Mouse (Mus musculus) megakaryocyte progenitor cell, adult 5-6 weeks (primary cell): Measurements from ENCODE around the gene Mast1. TPM values are rescaled to one million over a fixed set of nuclear protein-coding genes. Genes with fewer than 3 reads are reported as not detected.

Experiments used
- ATAC-seq: replicated peaks from 2 replicates; pipeline ENCODE4 v1.8.0; 2016; ENCODE audit warnings: mild to moderate bottlenecking, moderate TSS enrichment, inconsistent platforms; ENCODE audit not compliant: poor library complexity
- total RNA-seq, 2 experiments: library from RNA; stranded (forward) in 1 of 2; stranded (reverse) in 1 of 2; fragments of 157-497, 149-512 nt in 1 of 2; fragments of 200-1000 nt in 1 of 2; gene quantifications; 2 replicates each; pipeline versions ENCODE4 v1.2.3 to v1.2.4; 2015 to 2017

Mast1 gene
- not detected in 2 replicates for total RNA-seq (2015)
- 0.03 TPM in 1 of 2 replicates, not detected in the other for total RNA-seq (2017)

DNA sequence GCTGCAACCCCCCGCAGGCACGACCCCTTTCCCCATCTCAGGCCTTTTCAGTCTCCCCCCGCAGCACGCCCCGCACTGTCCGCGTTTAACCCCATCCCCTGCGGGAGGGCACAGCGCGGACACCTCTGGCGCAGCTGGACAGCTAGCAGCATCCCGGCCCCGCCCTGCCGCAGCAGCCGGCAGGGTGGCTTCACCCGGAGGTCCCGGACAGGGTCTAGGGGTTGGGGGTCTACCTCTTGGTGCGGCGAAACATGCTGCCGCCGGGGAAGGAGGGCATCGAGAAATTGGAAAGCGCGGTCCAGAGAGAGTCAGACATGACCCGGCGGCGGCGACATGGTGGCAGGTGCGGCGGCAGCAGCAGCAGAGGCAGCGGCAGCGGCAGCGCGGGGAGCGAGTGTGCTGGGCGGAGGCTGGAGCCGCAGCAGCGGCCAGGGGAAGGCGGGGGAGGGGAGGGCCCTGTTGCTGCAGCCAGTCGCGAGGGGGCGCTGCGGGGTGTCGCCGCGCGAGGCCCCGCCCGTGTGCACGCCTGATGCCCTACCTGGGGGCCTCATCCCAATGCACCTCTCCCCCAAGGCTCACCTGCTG lies at the start of gene Mast1:
TSS of gene Mast1 (minus strand) at position 398 of the 585 bp plus-strand sequence.
- peak; percentile 87 for ATAC-seq

DNA sequence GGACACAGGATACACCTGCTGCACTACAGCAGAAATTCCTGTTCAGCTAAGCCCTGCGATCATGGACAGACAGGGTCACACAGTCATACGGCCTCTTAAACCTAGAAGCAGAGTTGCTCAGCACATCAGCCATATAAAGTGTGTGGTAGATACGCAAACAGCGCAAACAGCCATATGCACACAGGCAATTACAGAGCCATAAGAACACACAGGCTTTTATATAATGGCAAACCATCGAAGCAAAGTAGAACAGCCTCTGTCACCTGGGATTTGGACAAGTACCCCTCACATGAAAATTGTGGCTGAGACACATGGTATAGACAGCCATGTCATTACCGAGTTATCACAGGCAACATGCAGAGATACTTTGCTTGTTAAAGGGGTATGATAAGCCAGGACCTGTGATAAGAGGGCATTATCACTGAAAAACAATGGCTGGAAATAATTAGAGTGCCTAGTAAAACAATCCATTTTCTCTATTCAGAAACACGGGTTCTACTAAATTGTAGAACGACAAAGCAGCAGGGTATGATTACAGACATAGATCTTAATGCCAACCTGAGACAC lies 49.3 kb upstream of the Mast1 start:
- ATAC-seq, result peak; percentile 10

DNA sequence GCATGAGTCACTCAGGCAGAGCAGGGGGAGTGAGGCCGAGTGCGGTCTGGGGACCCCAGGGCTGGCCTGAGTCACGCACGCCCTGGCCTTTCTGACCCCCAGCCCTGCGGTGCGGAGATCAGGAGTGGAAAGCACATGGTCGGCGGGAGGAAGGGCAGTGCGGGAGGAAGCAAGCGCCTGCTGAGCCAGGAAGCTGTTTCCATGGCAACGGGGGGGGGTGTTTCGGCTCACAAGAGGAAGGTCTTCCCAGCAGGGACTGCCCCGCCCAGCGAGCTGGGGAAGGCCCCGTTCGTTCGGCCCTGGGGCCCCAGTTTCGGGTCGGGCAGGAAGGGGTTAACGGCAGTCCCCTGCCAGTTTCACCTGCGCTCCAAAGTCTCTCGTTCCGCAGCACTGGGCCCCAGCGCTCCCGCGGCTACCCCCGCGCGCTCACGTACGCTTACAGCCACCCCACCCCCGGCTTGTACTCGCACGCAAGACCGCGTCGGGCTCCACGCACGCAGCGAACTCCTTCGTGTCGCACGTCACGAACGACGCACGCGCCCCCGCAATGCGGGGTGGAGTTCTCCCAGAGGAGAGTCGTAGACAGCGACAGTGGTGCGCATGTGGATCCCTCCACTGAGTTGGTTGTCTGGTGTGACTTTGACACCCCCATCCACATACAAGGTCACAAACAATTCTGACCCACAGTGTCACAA lies 48.7 kb upstream of the Mast1 start:
- peak; percentile 47 for ATAC-seq

DNA sequence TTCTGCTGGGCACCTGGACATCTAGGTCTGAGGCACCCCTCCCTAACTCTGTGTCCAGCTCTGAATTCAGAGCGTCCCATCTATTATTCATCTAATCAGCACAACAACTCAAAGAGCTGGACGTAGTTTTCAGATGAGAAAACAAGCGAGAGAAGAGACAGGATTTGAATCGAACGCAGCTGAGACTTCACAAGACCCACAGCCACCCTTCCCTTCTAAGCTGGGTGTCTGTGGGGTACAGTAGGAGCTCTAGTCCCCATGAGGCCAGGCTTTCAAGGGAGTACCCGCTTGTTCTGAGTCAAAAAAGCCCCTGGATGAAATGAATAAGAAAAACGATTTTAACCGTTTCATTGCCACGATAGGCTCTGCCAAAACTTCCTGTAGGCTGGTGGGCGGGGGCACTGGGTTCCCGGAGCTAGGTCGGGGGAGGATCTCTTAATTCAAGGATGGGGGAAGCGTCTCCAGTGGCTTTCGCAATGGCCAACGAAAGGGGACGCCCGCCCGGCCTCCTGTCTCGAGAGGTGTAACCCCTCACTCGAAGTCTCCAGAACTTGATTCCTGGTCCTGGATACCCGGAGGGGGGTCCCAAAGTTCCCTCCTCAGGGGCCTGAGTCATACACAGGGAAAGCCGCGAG lies 48.0 kb upstream of the Mast1 start:
- no peak for ATAC-seq

DNA sequence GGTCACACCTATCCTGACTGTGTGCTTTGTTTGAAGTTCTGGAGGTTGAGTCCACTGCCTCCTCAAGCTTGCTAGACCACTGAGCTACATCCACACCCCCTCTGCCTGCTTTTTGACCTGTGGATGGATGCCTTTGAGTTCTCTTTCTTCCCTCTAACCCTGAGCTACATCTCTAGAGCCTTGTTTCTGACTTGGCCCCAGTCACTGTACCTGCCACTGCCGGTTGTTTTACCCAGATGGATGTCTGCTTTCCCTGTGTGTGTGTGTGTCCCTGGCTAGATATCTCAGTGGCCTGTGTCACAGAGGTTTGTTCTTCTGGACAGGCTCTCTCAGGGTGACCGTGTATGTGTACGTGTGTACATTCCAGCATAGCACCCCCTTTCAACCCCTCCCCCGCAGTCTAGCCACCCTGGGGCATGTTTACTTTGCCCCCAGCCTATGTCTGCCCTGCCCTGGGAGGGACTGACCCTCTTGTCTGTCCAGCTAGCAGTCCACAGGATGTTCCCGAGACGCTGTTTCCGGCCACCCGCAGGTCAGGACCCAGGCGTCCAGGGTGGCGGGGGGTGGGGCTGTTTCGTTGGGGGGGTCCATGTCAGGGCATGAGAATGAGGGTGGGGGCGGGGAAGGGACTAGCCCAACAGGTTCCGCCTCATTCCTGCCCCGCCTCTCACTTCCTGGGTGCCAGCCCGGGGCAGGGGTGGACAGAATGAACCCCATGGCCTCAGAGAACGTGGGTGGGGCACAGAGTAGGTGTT lies 47.3 kb upstream of the Mast1 start:
- no peak for ATAC-seq

DNA sequence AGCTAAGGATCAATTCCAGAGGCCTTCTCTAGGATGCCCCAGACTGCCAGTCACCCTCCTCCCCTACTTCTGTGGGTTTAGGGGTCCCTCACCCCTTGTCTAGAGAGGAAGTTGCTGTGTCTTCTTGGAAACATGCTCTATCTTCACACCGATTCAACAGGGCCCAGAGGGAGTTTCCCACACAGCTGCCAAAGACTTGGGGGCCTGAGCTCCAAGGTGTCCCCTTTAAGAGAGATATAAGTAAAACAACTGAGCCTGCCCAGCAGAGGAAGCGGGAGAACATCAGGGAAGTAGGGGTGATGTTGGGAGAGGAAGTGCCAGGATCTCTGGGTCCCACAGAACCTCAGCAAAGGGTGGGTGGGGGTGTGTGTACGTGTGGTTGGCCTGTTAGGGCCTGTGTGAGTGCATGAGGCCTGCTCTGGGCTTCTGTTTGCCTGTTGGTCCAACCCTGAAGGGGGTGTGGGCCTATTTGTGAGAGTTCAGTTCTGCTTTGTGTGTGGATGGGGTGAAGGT lies 45.4 kb upstream of the Mast1 start:
- ATAC-seq, result no peak

DNA sequence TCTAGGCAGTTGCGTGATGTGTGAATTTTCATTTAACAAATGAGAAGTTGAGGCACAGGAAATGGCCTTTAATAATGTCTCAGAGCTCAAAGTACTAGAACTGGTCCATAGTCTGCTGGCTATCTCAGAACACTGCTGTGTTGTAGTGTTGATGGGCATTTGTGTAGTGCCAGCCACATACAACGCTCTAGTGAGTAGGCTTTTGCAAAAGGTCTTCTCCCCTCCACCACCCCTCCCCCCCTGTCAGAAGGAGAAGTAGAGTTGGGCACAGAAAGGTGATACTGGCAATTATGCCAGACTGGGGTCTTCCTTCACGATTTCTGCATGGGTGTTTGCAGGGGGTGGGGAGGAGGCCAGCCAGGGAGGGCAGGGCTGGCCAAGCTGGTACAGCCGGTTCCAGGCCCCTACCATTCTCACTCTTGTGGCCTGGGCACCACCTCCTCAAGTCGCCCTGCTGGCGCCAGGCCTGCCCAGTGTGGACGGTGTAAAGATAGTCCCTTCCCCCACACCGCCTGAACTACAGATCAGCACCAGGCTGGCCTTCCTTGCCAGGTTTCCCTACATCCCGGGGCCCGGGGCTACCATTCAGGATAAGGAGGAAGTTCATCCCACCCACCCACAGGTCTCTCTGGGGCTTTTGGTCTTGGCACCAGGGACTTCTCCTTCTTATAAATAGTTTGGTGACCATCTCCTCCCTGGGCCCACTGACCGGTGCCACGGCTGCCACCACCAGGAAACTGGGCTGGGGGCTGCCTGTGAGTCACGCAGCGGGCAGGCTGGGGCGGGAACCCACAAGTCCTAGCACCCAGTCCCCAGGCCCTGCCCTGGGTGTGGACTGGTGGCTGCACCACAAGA lies 44.7 kb upstream of the Mast1 start:
- no peak for ATAC-seq

DNA sequence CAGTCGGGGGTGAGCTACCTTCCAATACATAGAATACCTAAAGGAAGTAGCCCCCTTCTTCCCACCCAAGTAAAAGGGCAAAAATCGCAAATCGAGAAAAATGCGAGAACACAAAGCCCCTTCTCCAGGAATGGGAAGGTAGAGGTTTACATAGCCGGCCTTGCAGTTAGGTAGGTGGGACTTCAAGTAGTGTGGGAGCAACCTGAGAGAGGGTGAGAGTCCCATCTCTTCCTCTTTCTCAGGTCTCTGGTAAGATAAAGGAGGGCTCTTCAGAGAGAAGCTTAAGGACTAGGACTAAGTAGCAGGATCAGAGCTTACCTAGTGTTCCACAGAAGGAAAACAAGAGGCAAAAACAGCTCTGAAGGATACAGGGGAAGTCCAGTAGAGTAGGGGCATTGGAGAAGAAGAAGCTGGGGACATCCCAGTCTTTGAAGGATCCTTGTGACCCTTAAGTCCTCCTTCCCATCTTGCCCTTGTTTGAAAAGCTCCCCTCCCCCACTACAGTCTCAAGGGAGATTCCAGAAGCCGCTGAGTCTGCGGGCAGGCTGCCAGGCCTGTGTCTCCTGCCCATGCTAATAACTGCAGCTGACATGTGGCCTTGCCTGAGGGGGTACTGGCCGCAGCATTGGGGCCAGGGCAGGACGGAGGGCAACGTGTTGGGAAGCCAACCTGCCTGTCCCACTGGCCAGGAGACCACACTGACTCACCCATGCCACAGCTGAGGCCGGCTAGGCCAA lies 43.6 kb upstream of the Mast1 start:
- no peak for ATAC-seq

DNA sequence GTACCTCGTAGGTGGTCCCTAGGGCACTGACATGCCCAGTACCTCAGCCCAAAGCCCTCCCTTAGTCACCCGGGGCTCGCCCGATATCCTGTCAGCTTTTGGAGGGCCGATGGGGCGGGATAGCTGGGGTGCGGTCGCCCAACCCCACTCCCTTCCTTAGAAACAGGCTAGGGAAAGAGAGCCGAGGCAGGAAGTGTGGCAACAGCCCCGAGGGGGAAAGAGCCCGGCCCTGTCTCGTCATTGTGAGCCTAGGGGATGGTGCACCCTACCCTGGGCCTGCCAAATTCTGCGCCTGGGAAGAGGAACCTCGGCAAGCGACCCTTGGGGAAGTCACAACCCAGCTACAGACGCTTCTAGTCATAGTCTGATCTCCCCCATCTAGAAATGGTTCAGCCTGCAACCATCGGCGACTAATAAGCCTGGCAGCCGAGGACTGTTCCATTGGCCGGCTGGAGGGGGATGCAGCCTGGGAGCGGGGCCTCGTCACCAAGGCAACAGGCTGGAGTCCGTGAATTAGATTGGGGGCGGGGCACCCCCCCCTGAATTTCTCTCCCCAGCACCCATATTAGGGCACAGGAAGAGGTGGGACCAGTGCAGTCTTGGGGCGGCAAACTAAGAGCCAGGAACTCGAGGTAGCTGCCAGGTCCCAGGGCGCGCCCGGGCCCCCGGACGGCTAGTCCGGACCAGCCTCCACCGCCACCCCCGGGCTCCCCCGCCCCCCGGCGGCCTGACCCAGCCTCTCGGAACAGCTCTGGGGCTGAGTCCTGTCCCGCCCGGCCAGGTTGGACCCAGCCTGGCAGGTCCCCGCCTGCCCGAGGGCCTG lies 42.7 kb upstream of the Mast1 start:
- peak; percentile 42 for ATAC-seq

DNA sequence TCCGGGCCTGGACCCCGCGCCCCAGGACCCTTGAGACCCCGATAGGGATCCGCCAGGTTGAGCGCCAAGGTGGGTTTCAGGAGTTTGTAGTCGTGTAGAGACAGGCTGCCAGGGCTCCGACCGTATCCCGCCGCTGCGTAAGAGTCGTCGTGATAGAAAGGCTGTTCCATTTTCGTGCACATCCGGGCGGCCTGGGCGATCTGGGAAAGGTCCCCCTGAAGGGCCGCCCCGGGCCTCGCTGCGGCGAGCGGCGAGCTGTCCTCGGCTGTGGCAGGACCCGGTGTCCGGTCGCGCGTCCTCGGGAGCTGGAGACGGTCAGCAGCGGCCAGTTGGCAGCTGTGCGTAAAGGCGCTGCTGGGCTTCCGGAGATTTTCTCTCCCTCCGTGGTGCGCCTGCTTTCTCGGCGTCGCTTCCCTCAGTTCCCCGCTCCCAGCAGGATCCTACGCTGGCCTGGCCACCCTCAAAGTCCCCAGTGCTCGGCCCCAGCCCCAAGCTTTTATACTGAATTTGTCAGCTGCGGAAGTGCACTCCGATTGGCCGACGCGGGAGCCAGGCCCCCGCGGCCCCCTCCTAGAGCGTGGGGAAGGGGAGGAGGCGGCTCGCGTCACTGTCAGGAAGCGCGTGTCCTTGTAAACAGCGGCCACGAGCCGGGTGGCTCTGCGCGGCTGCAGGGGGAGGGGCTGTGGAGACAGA lies 41.2 kb upstream of the Mast1 start, which contains the start of gene Junb:
TSS of gene Junb (minus strand) at position 471 of the 693 bp plus-strand sequence.
- peak; percentile 35 for ATAC-seq

DNA sequence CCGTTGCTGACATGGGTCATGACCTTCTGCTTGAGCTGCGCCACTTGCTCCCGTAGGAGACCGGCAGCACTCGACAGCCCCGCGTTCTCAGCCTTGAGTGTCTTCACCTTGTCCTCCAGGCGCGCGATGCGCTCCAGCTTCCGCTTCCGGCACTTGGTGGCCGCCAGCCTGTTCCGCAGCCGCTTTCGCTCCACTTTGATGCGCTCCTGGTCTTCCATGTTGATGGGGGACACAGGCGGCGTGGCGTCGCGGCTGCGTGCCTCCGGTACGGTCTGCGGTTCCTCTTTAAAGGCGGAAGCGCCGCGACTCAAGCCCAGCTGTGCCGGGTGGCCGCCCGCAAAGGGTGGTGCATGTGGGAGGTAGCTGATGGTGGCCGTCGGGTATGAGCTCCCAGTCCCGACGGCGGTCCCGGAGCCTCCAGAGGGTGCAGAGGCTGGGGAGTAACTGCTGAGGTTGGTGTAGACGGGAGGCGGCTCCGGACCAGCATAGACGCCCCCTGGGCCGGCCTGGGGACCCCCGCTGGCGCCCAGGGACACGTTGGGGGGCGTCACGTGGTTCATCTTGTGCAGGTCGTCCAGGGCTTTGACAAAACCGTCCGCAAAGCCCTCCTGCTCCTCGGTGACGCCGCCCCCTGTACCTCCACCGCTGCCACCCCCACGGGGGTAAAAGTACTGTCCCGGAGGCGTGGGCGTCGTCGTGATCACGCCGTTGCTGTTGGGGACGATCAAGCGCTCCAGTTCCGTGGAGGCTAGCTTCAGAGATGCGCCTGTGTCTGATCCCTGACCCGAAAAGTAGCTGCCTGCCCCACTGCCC lies 40.5 kb upstream of the Mast1 start:
- ATAC-seq, result peak; percentile 4

DNA sequence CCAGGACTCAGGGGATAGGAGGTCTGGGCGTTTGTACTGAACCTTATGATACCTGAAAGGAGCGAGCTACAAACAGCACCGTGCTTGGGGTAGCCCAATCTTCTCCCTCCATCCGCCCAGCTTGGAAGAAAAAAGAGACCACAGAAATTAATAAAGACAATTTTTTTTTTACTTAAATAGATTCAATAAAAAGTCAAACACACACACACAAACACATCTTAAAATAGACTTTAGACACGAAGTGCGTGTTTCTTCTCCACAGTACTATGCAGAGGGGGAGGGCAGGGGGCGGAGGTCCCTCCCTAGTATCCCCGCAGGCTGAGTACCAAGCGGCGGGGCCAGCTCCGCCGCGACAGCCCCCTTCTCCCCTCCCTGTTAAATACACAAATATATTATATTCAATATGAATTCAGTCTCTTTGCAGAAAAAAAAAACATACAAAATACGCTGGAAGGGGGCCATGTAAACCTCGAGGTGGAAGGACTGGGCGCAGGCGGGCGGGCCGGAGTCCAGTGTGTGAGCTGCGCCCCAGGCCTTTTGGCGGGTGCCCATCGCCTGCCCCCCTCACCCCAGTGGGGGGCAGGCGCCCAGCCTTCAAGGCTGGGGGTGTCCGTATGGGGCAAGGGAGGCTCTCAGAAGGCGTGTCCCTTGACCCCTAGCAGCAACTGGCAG lies 39.7 kb upstream of the Mast1 start:
- no peak for ATAC-seq

DNA sequence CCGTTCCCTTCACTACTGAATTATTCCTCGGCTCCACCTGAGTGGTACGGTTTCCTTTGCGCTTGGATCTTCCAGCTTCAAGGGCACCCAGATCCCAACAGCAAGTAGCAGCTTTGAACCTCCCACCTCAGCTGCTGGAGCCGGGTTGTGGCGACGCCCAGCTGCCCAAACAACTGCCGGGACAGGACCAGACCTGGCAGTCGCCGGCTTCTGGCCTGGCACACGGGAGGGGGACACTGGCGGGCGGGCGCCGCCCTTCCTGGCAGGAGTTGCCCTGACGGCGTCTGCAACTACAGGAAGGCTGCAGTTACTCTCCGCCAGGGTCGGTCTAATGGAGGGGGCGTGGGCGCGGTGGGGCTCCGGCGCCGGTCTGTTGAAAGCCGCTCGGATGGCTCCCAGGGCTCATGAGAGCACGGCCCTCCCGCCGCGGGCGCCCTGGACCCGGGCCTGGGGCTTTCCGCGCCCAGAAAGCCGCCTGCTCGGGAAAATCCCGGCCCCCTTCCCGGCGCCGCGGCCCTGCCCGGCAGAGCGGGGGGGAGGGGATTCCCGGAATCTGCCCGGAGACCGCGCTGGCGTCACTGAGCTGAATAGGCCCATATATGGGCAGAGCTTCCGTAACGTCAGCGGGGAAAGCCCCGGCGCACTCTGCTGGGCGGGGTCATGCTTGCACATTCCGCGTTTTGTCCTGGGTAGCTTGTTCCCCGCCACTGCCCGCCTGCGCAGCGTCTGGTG lies 39.0 kb upstream of the Mast1 start:
- ATAC-seq, result peak; percentile 30

DNA sequence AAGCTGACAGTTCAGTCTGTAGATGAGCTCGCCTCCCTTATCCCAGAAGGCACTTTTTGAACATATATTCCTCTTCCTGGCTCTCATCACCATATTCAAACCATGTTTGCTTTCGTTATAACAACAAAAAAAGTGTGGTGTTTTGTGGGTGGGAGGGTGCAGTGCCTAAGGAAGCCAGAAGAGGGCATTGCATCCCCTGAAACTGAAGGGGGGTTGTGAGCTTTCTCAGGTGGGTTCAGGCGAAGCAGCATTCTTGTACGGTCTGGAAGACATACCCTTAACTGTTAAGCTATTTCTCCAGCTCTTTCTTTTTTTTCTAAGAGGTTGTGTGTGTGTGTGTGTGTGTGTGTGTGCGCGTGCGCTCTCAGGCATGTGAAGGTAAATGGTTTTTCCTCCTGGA lies 38.3 kb upstream of the Mast1 start:
- ATAC-seq, result 0 out of 2 replicates have a peak, but pooled peaks have one; percentile 4

DNA sequence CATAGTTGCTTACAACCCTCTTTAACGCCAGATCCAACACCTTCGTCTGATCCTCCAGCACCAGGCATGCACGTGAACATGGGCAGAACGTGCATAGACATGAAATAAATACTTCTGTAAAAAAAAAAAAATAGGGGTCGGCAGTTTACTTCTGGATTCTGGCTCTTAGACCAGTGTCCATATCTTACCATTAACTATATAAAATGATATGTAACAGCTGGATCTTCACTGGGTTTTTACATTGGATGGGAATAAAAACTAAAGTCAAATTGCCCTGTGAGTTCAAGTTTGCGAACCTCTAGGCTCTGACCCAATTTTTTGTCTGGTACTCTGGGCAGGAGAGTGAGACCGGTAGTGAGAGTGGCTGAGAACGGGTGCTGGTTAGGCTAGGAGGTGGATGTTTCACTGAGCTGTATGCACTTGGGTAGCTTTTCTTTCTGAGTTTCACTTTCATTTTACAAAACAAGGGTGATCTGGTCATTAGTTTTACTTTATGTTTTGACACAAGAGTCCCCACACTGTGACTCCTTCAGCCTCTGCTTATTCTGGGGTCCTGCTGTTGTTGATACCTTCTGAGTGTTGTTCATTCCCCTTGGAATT lies 37.5 kb upstream of the Mast1 start:
- ATAC-seq, result no peak
